Mouse (Mus musculus) ovary, postnatal 36 days (tissue): ENCODE data around the gene Sco2.

ENCODE experiments used
- DNase-seq: peaks from one replicate; pipeline ENCODE4 v3.0.0; 2022; ENCODE audit warnings: low spot score, mixed read lengths

Sco2 gene

GRCm38 (mm10) chr15:89323656-89324055, 50.0 kb downstream of the Sco2 start:
- no peak for DNase-seq

GRCm38 (mm10) chr15:89322670-89323522, 50.8 kb downstream of the Sco2 start, which contains the start of gene Adm2:
Gene Adm2, plus strand, starts transcription at chr15:89322720.
- no peak for DNase-seq
